Mouse (Mus musculus) megakaryocyte, embryonic 14.5 days (primary cell): ENCODE measurements around the gene Gm13285.
"Not testable (repeated sequence)": the region's sequence is repeated elsewhere in the genome, so short reads cannot be mapped to it uniquely, and the experiment has no call there.

Experiments used
- FLI1 ChIP-seq: IDR thresholded peaks from 2 replicates; pipeline ENCODE4 v1.6.1; 2012; ENCODE audit warnings: low read length, inconsistent platforms, mixed read lengths
- GATA1 ChIP-seq: IDR thresholded peaks from 3 replicates; pipeline ENCODE4 v1.6.1; 2012; ENCODE audit warnings: mixed read lengths, low read length, inconsistent platforms, borderline replicate concordance

GRCm38 (mm10) chr4:88782335-88782734 lies 17.1 kb upstream of the Gm13285 start:
- TF ChIP-seq GATA1, FLI1: not testable (repeated sequence)
